Mouse (Mus musculus) heart, embryonic 10.5 days (tissue): ENCODE data around the gene Neu1. TPM values are rescaled to one million over a fixed set of nuclear protein-coding genes. Genes with fewer than 3 reads are reported as not detected.

Source experiments
- DNase-seq: peaks from one replicate; pipeline ENCODE4 v3.0.0-alpha.2; 2017; ENCODE audit warnings: low spot score
- H3K27ac ChIP-seq: fragments of 300-500 bp; sonication (generic); 2 replicates; pipeline ENCODE4 v1.5.1; 2016; ENCODE audit warnings: mild to moderate bottlenecking
- H3K27me3 ChIP-seq: fragments of 300-500 bp; sonication (generic); 2 replicates; pipeline ENCODE4 v1.6.1; 2016; ENCODE audit warnings: mild to moderate bottlenecking; ENCODE audit not compliant: poor library complexity, insufficient read depth, severe bottlenecking
- H3K36me3 ChIP-seq: fragments of 300-500 bp; sonication (generic); 2 replicates; pipeline ENCODE4 v1.6.1; 2016; ENCODE audit warnings: mild to moderate bottlenecking, moderate library complexity
- H3K4me1 ChIP-seq: fragments of 300-500 bp; sonication (generic); 2 replicates; pipeline ENCODE4 v1.6.1; 2016; ENCODE audit warnings: mild to moderate bottlenecking
- H3K4me3 ChIP-seq: fragments of 300-500 bp; sonication (generic); 2 replicates; pipeline ENCODE4 v1.5.1; 2016; ENCODE audit warnings: mild to moderate bottlenecking, moderate library complexity
- H3K9me3 ChIP-seq: fragments of 300-500 bp; sonication (generic); 2 replicates; pipeline ENCODE4 v1.6.1; 2016; ENCODE audit warnings: mild to moderate bottlenecking, moderate library complexity
- WGBS: fragments of 180-500 bp; shearing (Covaris S2); methylation state at CpG from one replicate; pipeline ENCODE4 v1.1.7; 2016; 5-methylcytosine and 5-hydroxymethylcytosine counted together
- polyA plus RNA-seq: library from polyadenylated mRNA; unstranded; fragments of >200 nt; fragmentation: Nextera tagmentation; extraction: Ambion mirVana; gene quantifications from 2 replicates; pipeline ENCODE4 v1.2.1, GENCODE M21; 2016

Neu1 gene
- 21.3 and 25.5 TPM in 2 replicates for polyA plus RNA-seq

- H3K27me3 ChIP-seq: no peaks in the 10 kb centered on the region
- no peaks in the 10 kb centered on the region for H3K9me3 ChIP-seq
- peaks cover 28% of the 10 kb centered on the region for H3K36me3 ChIP-seq
- peaks cover 28% of the 10 kb centered on the region for H3K4me1 ChIP-seq
- under 1% methylated on average over 38 of the region's 38 CpGs for WGBS
- H3K4me3 ChIP-seq: peak within 1 kb of the TSS; percentile 78
- DNase-seq: peak; percentile 99
- H3K27ac ChIP-seq: peak within 1 kb of the TSS; percentile 87
Observed at GRCm38 (mm10) chr17:34931061-34931734, at the start of gene Neu1. TSS of gene Neu1 (plus strand) at chr17:34931253.

GRCm38 (mm10) chr17:34881683-34882310 lies 49.3 kb upstream of the Neu1 start, which contains the start of gene Gm20547:
TSS of gene Gm20547 (minus strand) at chr17:34882042.
- Histone ChIP-seq H3K4me3 (peak within 1 kb of the TSS; percentile 43; the same call in 1 of the 2 replicates), H3K4me1 (peaks cover 25% of the 10 kb centered on the region), H3K27ac (no peak within 1 kb of the TSS), H3K9me3 (no peaks in the 10 kb centered on the region), H3K27me3 (peaks cover 16% of the 10 kb centered on the region; the same call in 1 of the 2 replicates), H3K36me3 (no peaks in the 10 kb centered on the region)
- DNase-seq: no peak
- WGBS: 9% methylated on average over 15 of the region's 15 CpGs

GRCm38 (mm10) chr17:34883332-34883731 lies 47.7 kb upstream of the Neu1 start:
- Histone ChIP-seq H3K4me3 (no peak overlapping the region), H3K9me3 (no peaks in the 10 kb centered on the region), H3K27ac (no peak overlapping the region), H3K36me3 (no peaks in the 10 kb centered on the region), H3K4me1 (peaks cover 25% of the 10 kb centered on the region), H3K27me3 (peaks cover 16% of the 10 kb centered on the region; the same call in 1 of the 2 replicates)
- no peak for DNase-seq
- WGBS: 67% methylated on average over 3 of the region's 3 CpGs

- Histone ChIP-seq H3K27ac (no peak overlapping the region), H3K4me1 (peaks cover 19% of the 10 kb centered on the region), H3K9me3 (no peaks in the 10 kb centered on the region), H3K4me3 (no peak overlapping the region), H3K27me3 (peaks cover 16% of the 10 kb centered on the region; the same call in 1 of the 2 replicates), H3K36me3 (no peaks in the 10 kb centered on the region)
- 84% methylated on average over 6 of the region's 6 CpGs for WGBS
- DNase-seq: no peak
Observed at GRCm38 (mm10) chr17:34884704-34885103, 46.3 kb upstream of the Neu1 start.

GRCm38 (mm10) chr17:34885615-34886014 lies 45.4 kb upstream of the Neu1 start:
- Histone ChIP-seq H3K36me3 (no peaks in the 10 kb centered on the region), H3K4me1 (peaks cover 18% of the 10 kb centered on the region), H3K9me3 (no peaks in the 10 kb centered on the region), H3K4me3 (no peak overlapping the region), H3K27ac (no peak overlapping the region), H3K27me3 (peaks cover 16% of the 10 kb centered on the region; the same call in 1 of the 2 replicates)
- 68% methylated on average over 3 of the region's 3 CpGs for WGBS
- DNase-seq: no peak

GRCm38 (mm10) chr17:34887942-34888341 lies 43.1 kb upstream of the Neu1 start:
- H3K27me3 ChIP-seq: 0 out of 2 replicates have a peak, but pooled peaks cover 2% of the 10 kb centered on the region
- no peak overlapping the region for H3K27ac ChIP-seq
- DNase-seq: no peak
- no peak overlapping the region for H3K4me3 ChIP-seq
- H3K4me1 ChIP-seq: peaks cover 10% of the 10 kb centered on the region; the same call in 1 of the 2 replicates
- 79% methylated on average over 5 of the region's 5 CpGs for WGBS
- H3K36me3 ChIP-seq: no peaks in the 10 kb centered on the region
- no peaks in the 10 kb centered on the region for H3K9me3 ChIP-seq

- Histone ChIP-seq H3K27me3 (no peaks in the 10 kb centered on the region), H3K36me3 (no peaks in the 10 kb centered on the region), H3K4me1 (peaks cover 15% of the 10 kb centered on the region), H3K27ac (no peak overlapping the region), H3K4me3 (no peak overlapping the region), H3K9me3 (no peaks in the 10 kb centered on the region)
- 82% methylated on average over 12 of the region's 12 CpGs for WGBS
- no peak for DNase-seq
Observed at GRCm38 (mm10) chr17:34890074-34890743, 40.8 kb upstream of the Neu1 start.

- H3K9me3 ChIP-seq: no peaks in the 10 kb centered on the region
- WGBS: 88% methylated on average over 2 of the region's 2 CpGs
- no peak overlapping the region for H3K27ac ChIP-seq
- no peak overlapping the region for H3K4me3 ChIP-seq
- H3K36me3 ChIP-seq: peaks cover 10% of the 10 kb centered on the region
- peaks cover 26% of the 10 kb centered on the region for H3K4me1 ChIP-seq
- no peaks in the 10 kb centered on the region for H3K27me3 ChIP-seq
- no peak for DNase-seq
Observed at GRCm38 (mm10) chr17:34891377-34891776, 39.7 kb upstream of the Neu1 start.

- Histone ChIP-seq H3K4me1 (peaks cover 40% of the 10 kb centered on the region), H3K4me3 (peak overlapping the region; percentile 96), H3K9me3 (no peaks in the 10 kb centered on the region), H3K36me3 (peaks cover 12% of the 10 kb centered on the region), H3K27me3 (no peaks in the 10 kb centered on the region), H3K27ac (peak overlapping the region; percentile 99)
- no peak for DNase-seq
- WGBS: 72% methylated on average over 12 of the region's 12 CpGs
Observed at GRCm38 (mm10) chr17:34893072-34893824, 37.8 kb upstream of the Neu1 start.

GRCm38 (mm10) chr17:34894074-34894597 lies 36.9 kb upstream of the Neu1 start:
- peak; percentile 97 for DNase-seq
- Histone ChIP-seq H3K27ac (peak overlapping the region; percentile 99), H3K36me3 (peaks cover 12% of the 10 kb centered on the region)

GRCm38 (mm10) chr17:34894801-34895530 lies 36.1 kb upstream of the Neu1 start:
- Histone ChIP-seq H3K27me3 (no peaks in the 10 kb centered on the region), H3K36me3 (peaks cover 12% of the 10 kb centered on the region), H3K4me1 (peaks cover 46% of the 10 kb centered on the region), H3K4me3 (peak overlapping the region; percentile 96), H3K27ac (peak overlapping the region; percentile 99), H3K9me3 (no peaks in the 10 kb centered on the region)
- DNase-seq: peak; percentile 80
- WGBS: 10% methylated on average over 50 of the region's 51 CpGs

More at GRCm38 (mm10) chr17:34894074-34894597, 36.9 kb upstream of the Neu1 start:
- under 1% methylated on average over 43 of the region's 51 CpGs for WGBS
- no peaks in the 10 kb centered on the region for H3K27me3 ChIP-seq
- peaks cover 40% of the 10 kb centered on the region for H3K4me1 ChIP-seq
- peak overlapping the region; percentile 96 for H3K4me3 ChIP-seq
- no peaks in the 10 kb centered on the region for H3K9me3 ChIP-seq
